Mouse (Mus musculus): ENCODE results near the gene Cyp27b1.
"Not testable (repeated sequence)": the region's sequence is repeated elsewhere in the genome, so short reads cannot be mapped to it uniquely, and the experiment has no call there.

The Cyp27b1 gene

DNA sequence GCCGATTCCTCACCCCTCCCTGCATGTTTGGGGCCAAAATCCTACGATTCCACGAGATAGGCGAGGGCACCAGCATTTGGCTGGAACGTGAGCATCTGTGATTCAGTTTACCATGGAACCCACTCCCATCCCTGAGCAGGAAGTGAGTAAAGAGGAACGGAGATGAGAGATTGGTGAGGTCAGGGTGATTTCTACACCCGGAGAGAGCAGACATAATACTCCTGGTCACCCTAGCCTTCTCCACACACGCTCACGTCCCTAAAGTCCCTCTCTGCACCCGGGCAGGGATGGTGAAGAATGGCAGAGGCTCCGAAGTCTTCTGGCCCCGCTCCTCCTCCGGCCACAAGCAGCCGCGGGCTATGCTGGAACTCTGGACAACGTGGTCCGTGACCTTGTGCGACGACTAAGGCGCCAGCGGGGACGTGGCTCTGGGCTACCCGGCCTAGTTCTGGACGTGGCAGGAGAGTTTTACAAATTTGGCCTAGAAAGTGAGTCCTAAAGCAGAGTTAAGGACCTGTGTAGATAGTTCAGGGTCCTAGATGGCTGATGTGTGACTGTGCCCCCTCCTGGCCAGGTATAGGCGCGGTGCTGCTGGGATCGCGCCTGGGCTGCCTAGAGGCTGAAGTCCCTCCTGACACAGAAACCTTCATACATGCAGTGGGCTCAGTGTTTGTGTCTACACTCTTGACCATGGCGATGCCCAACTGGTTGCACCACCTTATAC is 1.5 kb downstream of the Cyp27b1 start:
- peak; percentile 63 for DNase-seq (ENCODE audit: low read depth, low spot score)

DNA sequence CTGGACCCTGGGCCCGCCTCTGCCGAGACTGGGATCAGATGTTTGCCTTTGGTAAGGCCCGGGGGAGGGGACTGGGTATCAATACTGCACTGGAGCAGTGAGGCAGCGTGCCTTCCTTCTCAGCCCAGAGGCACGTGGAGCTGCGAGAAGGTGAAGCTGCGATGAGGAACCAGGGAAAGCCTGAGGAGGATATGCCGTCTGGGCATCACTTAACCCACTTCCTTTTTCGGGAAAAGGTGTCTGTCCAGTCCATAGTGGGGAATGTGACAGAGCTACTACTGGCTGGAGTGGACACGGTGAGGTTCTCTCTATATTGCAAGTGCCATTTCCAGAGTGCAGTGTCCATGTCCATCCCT is 2.0 kb downstream of the Cyp27b1 start:
- DNase-seq (ENCODE audit: low read depth, low spot score), result no peak

DNA sequence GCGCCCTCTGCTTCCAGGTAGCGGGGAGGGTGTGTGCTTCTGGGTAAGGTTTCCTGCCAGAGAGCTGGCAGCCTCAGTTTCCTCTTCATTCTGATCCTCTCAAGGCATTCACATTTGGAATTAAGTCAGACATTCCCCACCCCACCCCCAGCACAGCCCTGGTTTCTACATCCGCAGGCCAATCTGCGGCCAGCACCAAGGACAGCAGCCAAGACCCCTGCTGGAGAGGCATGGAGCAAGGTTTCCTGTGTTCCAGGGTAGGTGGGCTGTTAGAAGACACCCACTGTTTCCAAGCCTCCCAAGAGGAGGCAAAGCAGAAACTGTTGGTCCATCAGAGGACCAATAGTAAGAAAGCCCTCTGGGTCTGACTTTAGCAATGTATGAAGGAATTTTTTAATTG is 6.6 kb downstream of the Cyp27b1 start:
- DNase-seq (ENCODE audit: low read depth, low spot score), result no peak

DNA sequence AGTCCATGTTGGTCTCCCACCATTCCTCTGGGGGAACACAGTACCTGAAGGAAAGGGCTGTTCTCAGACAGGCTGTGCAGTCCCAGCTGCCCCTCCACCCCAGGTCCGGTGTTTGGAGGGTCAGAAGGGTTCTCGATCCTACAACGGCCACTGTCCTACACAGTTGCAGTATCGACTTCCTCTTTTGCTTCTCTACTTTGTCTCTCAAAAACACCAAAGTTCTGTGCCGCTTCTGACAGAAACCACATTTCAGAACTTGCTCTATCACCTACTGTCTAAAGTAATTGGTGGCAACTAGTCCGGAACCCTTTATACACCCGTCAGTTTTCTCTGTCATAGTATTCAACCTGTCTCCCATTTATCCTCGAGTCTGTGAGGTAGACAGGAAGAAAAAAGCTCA is 7.4 kb downstream of the Cyp27b1 start:
- no peak for DNase-seq (ENCODE audit: low read depth, low spot score)

DNA sequence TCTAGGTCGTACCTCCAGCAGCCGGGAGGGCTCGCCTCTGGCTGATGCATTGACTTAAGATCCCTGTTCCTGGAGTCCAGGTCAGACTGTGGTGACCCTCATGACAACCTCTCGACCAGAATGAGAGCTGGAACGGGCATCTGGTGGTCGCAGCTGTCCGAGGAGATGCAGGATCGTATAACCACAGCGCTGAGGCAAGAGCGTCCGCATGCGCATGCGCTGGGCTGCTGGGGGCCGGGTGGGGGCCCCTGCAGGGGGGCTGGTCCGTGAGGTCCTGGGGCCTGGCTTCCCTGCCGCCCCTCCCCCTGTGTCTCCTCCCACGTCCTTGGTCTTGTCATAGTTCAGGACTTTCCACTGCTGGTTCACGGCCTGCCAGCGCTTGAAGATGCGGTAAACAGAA is 8.4 kb downstream of the Cyp27b1 start:
- no peak for DNase-seq (ENCODE audit: low read depth, low spot score)

DNA sequence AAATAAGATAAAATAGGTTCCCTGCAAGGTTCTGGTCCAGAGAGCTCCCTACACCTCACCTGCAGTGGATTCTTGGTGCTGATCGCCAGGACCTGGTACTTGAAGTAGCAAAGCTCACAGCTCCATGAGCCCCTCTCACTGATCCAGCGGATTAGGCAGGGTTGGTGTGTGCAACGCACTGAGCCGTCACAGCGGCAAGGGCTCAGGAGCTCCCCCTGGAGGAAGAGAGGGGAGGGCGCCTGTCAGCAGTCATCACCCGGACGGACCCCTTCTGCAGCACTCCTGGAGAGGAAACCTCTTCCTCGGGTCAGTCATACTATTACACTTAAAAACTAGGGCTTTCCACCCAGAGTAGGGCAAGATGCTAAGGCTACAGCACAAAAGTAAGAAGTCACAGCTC is 10.1 kb downstream of the Cyp27b1 start:
- peak; percentile 86 for DNase-seq (ENCODE audit: low read depth, low spot score)

DNA sequence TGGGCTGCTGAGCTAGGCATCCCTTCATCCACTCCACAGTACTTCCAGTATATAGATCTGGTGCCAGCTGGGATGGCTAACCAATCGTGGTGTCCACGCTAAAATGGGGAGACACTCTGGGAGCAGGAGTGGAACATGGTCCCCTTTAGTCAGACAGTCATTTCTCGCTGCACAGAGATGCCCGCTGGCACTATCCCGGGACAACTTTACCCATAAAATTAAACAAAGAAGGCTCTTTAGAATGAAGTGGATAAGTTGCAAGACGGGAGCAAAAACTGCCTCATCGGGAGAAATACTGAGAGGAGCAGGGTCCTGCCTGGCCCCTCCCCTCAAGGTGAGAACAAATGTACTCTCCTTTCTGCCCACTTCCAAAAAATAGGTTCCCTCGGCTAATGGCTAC is 10.7 kb downstream of the Cyp27b1 start:
- DNase-seq (ENCODE audit: low read depth, low spot score), result no peak

DNA sequence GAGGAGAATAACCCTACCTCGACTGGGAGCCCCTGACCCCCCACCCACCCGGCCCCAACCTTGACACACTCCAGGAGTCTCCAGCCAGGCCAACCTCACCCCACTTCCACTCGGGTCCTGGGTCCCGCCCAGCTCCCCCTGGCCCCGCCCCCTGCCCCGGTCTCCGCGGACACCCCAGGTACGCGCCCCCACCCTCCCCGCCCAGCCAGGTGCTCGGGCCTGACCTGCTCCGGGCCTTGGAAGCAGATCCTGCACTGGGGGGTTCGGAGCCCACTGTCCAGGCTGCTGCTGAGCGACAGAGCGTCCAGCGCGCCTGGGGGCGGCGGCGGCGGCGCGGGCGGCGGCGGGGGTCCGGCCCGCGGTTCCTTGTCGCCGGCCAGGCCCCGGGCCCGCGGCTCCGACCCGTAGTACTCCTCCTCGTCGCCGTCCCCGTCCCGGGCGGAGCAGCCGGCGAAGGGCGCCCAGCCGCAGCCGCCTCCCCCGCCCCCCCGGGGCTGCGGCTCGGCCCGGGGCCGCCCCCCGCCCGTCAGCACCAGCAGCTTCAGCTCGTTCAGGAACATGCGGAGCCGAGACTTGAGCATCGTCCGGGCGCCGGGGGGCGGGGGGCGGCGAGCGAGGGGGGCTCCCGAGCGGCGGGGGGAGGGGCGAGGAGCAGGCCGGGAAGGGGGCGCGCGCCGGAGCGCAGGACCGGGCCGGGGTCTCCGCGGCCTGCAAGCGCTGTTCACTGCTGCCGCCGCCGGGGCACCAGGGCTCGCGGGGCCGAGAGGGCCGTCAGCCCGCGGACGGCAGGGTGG is 11.3 kb downstream of the Cyp27b1 start:
- no peak for DNase-seq (ENCODE audit: low read depth, low spot score)

DNA sequence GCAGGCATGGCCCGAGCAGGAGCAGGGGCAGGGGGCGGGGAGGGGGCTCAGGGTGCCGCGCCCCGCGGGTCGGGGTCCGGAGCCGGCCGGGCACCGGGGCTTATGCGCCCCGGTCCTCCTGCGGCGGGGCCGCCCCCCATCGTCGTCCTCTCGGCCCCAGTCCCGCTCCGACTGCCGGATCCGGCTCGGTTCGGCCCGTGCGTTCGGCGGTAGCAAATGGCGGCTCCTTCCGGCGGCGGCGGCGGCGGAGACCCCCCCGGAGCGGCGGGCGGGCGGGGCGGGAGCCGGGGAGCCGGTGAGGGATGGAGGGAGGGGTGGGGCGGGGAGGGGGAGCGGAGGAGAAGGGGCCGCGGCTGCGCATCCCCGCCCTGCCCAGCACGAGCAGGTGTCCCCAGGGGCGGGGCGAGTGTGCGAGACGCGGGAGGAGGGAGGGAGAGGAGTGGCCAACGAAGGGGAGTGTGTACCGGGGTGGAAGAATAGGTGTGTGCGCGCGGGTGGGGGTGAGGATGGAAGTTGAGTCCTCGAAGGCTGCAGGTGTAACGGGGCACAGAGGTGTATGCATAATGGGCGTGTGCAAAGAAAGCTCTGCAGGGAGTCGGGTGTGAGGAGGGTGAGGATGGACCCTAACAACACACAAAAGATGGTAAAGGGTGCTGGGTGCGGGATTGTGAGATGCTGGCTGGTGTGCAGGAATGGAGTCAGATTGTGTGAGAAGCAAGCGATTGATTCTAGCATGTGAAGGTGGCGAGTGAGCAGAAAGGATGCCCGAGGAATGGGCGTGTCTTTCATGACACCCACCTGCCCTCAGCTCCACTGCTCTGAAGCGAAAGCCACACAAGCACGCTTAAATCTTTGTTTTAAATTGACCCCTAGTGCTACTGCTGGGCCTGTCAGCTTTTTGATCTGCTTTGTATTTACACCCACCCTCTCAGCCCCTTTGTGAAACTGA is 12.2 kb downstream of the Cyp27b1 start, which contains the start of gene March9:
Gene March9, minus strand, starts transcription at position 217 of the 949 bp plus-strand sequence.
- DNase-seq (ENCODE audit: low read depth, low spot score), result peak; percentile 81

DNA sequence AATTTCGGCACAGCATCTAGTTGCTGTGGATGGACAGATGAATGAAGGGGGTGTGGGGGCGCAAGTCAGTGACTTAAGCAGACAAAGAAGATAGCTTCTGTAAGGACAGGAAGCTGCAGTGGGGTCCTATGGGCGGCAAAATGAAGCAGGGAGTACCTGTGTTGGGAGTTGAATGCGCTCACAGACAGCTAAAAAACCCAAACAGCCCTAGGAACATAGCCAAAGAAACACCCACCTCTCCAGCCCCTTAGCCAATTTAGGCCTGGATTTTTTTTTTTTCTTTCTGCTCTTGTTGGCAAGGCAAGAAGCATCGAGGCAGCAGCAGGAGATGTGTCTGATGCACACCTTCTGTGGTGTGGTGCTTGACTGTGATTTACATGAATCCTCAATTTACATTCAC is 13.0 kb downstream of the Cyp27b1 start:
- no peak for DNase-seq (ENCODE audit: low read depth, low spot score)

DNA sequence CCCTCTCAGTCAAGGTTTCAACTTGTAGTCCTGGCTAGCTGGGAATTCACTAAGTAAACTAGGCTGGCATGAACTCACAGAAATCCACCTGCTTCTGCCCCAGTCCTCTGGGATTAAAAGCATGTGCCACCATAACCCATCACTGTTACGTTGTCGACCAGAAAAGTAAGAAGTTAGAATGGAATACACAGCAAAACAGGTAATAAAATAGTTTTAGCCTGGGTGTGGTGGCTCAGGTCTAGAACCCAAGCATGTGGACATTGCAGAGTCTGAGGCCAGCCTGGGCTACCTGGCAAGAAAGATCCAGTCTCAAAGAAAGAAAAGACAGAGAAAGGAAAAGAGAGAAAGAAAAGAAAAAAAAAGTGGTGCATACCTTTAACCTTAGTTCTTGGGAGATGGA is 13.5 kb downstream of the Cyp27b1 start:
- DNase-seq (ENCODE audit: low read depth, low spot score), result no peak

DNA sequence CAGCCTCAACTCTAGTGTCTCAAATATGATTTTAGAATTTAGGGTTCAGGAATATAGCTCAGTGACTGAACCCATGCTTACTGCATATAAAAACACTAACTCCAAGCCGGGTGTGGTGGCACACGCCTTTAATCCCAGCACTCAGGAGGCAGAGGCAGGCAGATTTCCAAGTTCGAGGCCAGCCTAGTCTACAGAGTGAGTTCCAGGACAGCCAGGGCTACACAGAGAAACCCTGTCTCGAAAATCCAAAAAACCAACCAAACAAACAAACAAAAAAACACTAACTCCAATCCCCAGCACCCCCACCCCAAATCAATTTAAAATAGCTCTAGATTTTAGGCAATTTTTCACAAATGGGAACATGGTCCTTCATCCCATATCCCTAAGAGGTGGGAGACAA is 14.1 kb downstream of the Cyp27b1 start:
- DNase-seq (ENCODE audit: low read depth, low spot score), result not testable (repeated sequence)

DNA sequence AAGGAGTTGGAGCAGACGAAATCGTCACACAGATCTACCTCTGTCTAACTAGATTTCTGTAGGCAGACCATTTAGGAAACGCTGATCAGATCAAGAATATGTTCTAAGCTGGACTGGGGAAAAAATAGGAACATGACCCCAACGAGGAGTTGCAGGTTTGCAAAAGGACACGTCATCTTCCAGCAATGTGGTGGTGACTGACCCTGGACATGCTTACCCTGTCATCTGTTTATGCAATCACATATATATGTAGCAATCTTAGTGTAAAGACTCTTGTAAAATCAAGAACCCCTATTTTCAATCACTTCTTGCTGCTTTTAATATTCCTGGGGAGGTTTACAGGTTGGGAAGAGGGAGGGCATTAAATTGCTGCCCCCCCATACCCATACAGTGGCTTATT is 14.5 kb downstream of the Cyp27b1 start:
- DNase-seq (ENCODE audit: low read depth, low spot score), result no peak

DNA sequence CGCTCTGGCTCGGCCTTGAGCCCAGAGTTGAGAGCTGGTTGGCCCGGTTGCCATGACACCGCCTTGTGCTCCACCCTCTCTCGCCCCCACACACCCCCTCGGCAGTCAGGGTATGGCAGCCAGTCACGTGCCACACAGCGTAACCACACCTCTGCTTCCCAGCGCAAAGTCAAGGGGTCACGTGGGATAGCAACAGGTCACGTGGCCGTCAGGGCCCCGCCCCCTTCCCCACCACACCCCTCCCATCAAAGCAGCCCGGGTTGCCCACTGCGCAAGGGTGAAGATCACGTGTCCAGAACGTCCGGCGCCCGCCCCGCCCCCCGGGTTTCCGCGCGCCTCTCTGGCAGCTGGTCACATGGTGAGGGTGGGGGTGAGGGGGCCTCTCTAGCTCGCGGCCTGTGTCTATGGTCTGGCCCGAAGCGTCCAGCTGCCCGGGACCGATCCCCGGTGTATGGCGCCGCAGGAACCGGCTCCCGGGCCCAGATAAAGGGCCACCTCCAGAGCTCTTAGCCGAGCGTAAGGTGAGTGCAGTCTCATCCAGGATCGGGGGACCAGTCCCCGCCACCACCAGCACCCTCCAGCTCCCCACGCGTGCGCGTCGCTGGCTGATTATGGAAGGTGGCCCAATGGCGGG is 15.3 kb downstream of the Cyp27b1 start, which contains the start of gene Cdk4:
Gene Cdk4, plus strand, starts transcription at position 296 of the 634 bp plus-strand sequence.
- DNase-seq (ENCODE audit: low read depth, low spot score), result peak; percentile 100

DNA sequence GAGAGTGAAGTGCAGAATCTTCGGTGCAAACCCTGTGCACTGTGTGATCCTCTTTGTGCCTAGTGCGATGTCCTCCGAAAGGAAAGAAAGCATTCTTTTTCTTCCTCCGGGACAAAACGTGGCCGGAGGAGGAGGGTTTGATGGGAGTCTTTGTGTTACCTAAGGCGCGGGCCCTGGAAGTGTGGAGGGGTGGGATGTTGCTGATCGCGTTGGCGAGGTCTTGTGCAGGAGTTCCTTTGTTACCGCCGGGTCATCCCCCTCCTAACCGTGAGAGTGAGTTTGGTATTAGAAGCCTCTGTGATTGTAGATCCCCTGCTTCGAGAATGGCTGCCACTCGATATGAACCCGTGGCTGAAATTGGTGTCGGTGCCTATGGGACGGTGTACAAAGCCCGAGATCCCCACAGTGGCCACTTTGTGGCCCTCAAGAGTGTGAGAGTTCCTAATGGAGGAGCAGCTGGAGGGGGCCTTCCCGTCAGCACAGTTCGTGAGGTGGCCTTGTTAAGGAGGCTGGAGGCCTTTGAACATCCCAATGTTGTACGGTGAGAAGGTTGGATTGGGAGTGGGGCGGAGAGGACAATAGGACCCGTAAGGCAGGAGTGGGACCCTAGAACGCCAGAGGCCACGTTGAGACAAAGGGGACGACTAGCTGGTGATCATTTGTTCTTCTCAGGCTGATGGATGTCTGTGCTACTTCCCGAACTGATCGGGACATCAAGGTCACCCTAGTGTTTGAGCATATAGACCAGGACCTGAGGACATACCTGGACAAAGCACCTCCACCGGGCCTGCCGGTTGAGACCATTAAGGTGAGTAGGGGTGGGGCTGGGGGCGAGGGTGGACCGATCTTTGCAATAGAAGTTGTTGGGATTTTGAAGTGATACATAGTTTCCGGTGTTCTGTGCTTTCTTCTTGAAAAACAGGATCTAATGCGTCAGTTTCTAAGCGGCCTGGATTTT is 16.1 kb downstream of the Cyp27b1 start:
- no peak for DNase-seq (ENCODE audit: low read depth, low spot score)

DNA sequence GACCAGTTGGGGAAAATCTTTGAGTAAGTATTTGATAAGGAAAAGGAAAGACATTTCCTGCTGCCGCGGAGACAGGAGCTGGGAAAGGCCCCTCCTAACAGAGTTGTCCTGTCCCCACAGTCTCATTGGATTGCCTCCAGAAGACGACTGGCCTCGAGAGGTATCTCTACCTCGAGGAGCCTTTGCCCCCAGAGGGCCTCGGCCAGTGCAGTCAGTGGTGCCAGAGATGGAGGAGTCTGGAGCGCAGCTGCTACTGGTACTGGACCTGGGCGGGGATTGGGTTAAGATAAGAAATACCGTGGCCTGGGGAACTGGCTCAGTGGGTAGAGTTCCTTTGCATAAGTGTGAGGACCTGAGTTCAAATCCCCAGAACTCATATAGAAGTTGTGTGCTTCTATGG is 17.9 kb downstream of the Cyp27b1 start:
- DNase-seq (ENCODE audit: low read depth, low spot score), result no peak

DNA sequence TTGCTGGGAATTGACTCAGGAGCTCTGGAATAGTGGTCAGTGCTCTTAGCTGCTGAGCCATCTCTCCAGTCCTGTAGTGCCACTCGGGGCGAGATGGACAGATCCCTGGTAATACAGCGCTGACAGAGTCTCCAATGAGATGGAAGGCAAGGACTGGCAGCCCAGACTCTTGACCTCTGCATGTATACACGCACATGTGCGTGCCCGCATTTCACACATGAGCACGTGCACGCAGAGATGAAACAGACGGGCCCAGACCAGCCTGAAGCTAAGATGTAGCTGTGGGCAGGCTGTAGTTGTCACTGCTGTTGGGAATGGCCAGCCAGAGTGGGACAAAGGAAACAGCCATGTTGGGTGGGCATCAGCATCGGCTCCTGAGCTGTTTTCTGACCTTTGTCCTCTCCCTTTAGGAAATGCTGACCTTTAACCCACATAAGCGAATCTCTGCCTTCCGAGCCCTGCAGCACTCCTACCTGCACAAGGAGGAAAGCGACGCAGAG is 18.5 kb downstream of the Cyp27b1 start:
- no peak for DNase-seq (ENCODE audit: low read depth, low spot score)

DNA sequence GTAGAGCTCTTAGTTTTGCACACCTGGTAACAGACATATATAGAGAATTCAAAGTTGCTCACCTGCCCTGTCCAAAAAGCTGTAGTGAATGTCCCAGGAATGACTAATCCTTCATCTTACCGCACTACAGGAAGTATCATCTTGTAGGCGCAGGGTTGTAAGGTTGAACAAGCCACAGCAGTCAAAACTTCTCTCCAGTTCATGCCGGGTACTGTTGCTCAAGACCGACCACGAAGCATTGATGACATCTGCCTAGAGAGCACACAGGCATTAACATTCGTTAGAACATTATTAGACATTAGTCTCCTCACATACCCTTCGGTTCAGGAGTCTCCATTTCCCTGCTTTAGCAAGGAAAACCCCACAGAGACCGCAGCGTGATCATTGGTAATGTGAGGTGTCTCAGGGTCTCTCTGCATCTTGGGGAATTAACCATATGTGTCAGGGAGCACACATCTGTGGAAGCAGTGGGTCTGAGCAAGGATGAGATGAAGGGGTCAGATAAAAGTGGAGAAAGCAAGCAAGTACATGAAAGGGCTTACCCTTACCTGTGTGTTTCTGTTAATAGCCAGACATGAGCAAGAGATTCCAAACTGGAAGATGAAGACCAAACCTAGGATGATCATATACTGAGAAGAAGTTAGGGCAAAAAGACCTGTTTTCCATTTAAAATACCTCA is 20.4 kb downstream of the Cyp27b1 start:
- DNase-seq (ENCODE audit: low read depth, low spot score), result no peak
